Mouse (Mus musculus) lung, adult 2 months (tissue): ENCODE measurements around the gene Prcp.

Experiments
- CTCF ChIP-seq: fragments of 200-500 bp; IDR thresholded peaks from 2 replicates; pipeline ENCODE4 v1.5.1; 2011; ENCODE audit warnings: mild to moderate bottlenecking, low read length, control low read depth; ENCODE audit not compliant: insufficient read depth
- POLR2A ChIP-seq: fragments of 200-500 bp; IDR thresholded peaks from 2 replicates; pipeline ENCODE4 v1.6.1; 2011; ENCODE audit warnings: low read depth, mild to moderate bottlenecking, control low read depth, low read length, borderline replicate concordance; ENCODE audit errors: extremely low read depth

DNA sequence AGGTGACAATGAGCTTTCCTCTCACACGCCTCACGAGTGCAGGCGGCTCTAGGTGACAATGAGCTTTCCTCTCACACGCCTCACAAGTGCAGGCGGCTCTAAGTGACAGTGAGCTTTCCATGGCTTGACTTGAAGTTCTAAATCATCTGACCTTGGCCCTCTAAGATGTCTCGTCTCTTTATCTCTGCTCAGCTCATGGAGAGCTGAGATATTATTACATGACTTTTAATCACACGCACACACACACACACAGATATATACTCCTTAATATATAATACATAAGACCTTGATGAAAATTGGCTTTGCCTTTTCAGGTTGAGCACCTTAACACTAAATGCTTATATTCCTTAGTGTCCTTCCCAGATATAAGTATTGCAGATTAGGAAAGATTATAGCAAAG, 12.5 kb downstream of the Prcp start:
- no peak for TF ChIP-seq CTCF
- no peak for TF ChIP-seq POLR2A
